Comparison of ENCODE assay signal across 20 mouse cellular contexts in genomic region chr7:131677126-131677525, GRCm38 (mm10).
DNase-seq lines count a peak whose midpoint lies in the region; ATAC-seq lines count a peak whose summit lies in the region.
"Had no signal": no experiment of that assay in that cellular context is flagged by ENCODE, and none has a peak within 500 bp of the region (broad histone marks: within the 10 kb centered on the region; RNA-seq: fewer than 3 reads in every experiment).

No protein-coding gene starts in this region.

- ATAC-seq in frontal cortex, adult (ENCODE audit: low TSS enrichment) = peak; percentile 59; the same call in 1 of the 2 replicates
- ATAC-seq: activated CD4-positive, CD25-positive, alpha-beta regulatory T cell, adult 4 months; CD4-positive, CD25-positive, alpha-beta regulatory T cell, adult 4 months; Patski had no signal

- DNase-seq in frontal cortex, postnatal 25 days (ENCODE audit: low spot score in 2 of 2) = no peak
- peak; percentile 11 for DNase-seq in right cerebral cortex, adult 18-20 months
- no peak for DNase-seq in right cerebral cortex, postnatal 14 days
- DNase-seq in brain, adult 2 months (ENCODE audit: low read depth, low spot score) = peak; percentile 55
- no peak for DNase-seq in liver
- DNase-seq: adrenal gland, adult 2 months; adrenal gland, adult 8-10 months; adrenal gland, postnatal 10 days; adrenal gland, postnatal 14 days; adrenal gland, postnatal 25 days; adrenal gland, postnatal 36 days; B cell, adult 2 months; cerebellum, adult 11 months; cerebellum, adult 11-12 months; cerebellum, adult 18-20 months; cerebellum, adult 2 months had no signal

Comparison
In these comparisons a context has a peak if more than half of its experiments do, and no peak if none do; other contexts are left out.
1. DNase-seq: peak in right cerebral cortex, adult 18-20 months (single experiment) and brain, adult 2 months (single experiment); none in frontal cortex, postnatal 25 days (0 of 2), right cerebral cortex, postnatal 14 days (single experiment) and liver (single experiment).